Mouse (Mus musculus): ENCODE measurements around the gene St6galnac4. TPM values are rescaled to one million over a fixed set of nuclear protein-coding genes. Genes with fewer than 3 reads are reported as not detected.

The St6galnac4 gene
- total and polyA plus RNA-seq, 3 experiments = 6.7 to 20.8 (median 15.4) TPM

DNA sequence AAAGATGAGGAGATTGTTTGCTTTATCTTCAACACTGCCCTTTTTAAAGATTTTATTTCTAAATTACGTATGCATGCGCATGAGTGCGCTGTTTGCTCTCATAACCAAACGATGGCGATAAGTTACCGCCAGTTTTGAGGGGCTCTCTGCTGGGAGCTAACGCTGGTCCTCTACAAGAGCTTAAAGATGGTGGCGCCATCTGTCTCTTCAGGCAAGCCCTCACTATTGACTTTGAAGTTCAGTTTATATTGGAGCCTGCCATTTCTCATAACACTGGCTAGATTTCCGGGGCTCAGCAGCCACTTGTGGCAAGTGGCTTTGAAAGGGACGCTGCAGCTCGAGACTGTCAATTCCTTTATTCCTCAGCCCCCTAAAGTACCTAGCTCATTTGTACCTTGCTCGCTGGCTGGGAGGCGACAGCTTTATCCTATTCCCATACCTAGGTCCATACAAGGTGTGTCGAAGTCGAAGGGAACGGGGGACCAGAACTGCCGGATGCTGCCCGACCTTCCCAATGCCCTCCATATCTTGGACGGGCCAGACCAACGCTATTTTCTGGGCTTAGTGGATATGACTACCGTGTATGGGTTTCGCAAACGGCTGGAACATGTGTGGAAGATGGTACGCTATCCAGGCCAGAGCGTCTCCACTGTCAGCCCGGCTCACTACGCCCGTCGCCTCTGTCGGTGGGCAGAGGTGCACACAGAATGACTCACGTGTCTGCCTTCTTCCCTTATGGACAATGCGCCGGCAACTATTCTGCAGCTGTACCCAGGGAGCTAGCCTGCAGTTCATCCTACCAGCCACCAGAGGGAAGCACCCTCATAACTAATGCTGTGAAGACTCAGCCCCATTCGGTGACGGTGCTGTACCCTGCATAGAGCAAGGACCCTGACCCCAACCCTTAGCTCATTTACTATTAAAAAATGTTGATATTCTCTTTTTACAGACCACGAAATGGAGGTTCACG, 3.8 kb upstream of the St6galnac4 start:
- Histone ChIP-seq H3K36me3 (replicated peaks) (no peaks in the 10 kb centered on the region), H3K4me1 (ENCODE audit: insufficient read depth, low read depth, low read length) (peaks cover 43% of the 10 kb centered on the region), H3K27me3 (ENCODE audit: insufficient read depth, low read length) (peaks cover 37% of the 10 kb centered on the region), H3K9me3 (replicated peaks) (no peaks in the 10 kb centered on the region), H3K4me3 (ENCODE audit: low read depth, low read length) (peak overlapping the region; percentile 58; the same call in 1 of the 2 replicates)
- ATAC-seq (ENCODE audit: extremely low read depth, insufficient number of reproducible peaks, low FRiP score, poor library complexity, severe bottlenecking) (0 out of 2 replicates have a peak, but pooled peaks have one; percentile 38), DNase-seq (ENCODE audit: low spot score) (peak; percentile 69)
- no peak for TF ChIP-seq POLR2AphosphoS5 (IDR thresholded peaks at IDR 0.05; ENCODE audit: insufficient replicate concordance, low read depth, low read length)
- peak; percentile 98 for TF ChIP-seq CTCF (IDR thresholded peaks at IDR 0.05; ENCODE audit: low read depth, low read length)

DNA sequence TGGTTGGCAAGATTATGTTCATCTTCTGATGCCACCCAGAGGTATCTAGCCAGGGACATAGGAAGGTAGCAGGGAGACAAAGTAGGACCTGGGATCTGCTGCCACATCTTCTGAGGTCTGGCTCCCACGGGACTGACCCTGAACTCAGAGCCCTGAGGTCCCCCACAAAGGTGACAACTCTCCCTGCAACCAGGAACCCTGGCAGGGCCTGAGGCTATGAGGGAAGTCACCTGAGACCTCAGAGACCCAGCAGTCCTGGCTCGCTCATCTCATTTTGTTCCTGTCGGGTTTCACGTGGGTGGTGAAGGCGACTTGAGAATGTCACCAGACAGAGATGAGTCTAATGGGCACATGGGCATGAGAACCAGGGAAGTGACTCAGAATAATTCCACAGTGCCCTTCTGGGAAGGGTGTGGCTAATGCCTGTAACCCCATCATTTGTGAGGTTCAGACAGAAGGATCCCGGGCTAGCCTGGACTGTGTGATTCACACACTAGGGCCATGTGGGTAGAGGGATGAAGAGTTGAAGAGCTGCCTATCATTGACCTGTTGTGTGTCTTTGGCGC, 1.7 kb upstream of the St6galnac4 start:
- H3K4me1 ChIP-seq (ENCODE audit: insufficient read depth, low read depth, low read length) = peaks cover 61% of the 10 kb centered on the region
- H3K36me3 ChIP-seq (replicated peaks) = peaks cover 15% of the 10 kb centered on the region
- no peak for ATAC-seq (ENCODE audit: extremely low read depth, insufficient number of reproducible peaks, low FRiP score, poor library complexity, severe bottlenecking)
- no peak for DNase-seq (ENCODE audit: low spot score)
- no peaks in the 10 kb centered on the region for H3K9me3 ChIP-seq (replicated peaks)
- TF ChIP-seq GATA1 (IDR thresholded peaks at IDR 0.05; ENCODE audit: borderline replicate concordance, low read length) = no peak
- no peak for TF ChIP-seq CTCF (IDR thresholded peaks at IDR 0.05; ENCODE audit: low read depth, low read length)
- no peak for TF ChIP-seq TAL1 (conservative IDR thresholded peaks at IDR 0.05; ENCODE audit: low read depth, low read length)
- TF ChIP-seq POLR2AphosphoS5 (IDR thresholded peaks at IDR 0.05; ENCODE audit: insufficient replicate concordance, low read depth, low read length) = no peak
- peaks cover 23% of the 10 kb centered on the region for H3K27me3 ChIP-seq (ENCODE audit: insufficient read depth, low read length)
- H3K4me3 ChIP-seq (ENCODE audit: low read depth, low read length) = no peak overlapping the region

- no peaks in the 10 kb centered on the region for H3K9me3 ChIP-seq (replicated peaks)
- H3K27me3 ChIP-seq (ENCODE audit: insufficient read depth, low read length) = peaks cover 6% of the 10 kb centered on the region
- peak overlapping the region; percentile 82 for H3K4me3 ChIP-seq (ENCODE audit: low read depth, low read length)
- TF ChIP-seq GATA1 (IDR thresholded peaks at IDR 0.05; ENCODE audit: borderline replicate concordance, low read length) = no peak
- no peak for TF ChIP-seq POLR2AphosphoS5 (IDR thresholded peaks at IDR 0.05; ENCODE audit: insufficient replicate concordance, low read depth, low read length)
- no peak for TF ChIP-seq TAL1 (conservative IDR thresholded peaks at IDR 0.05; ENCODE audit: low read depth, low read length)
- ATAC-seq (ENCODE audit: extremely low read depth, insufficient number of reproducible peaks, low FRiP score, poor library complexity, severe bottlenecking) (no peak), DNase-seq (ENCODE audit: low spot score) (peak; percentile 80)
- H3K36me3 ChIP-seq (replicated peaks) = peaks cover 40% of the 10 kb centered on the region
- H3K4me1 ChIP-seq (ENCODE audit: insufficient read depth, low read depth, low read length) = peaks cover 58% of the 10 kb centered on the region
Observed at GRCm38 (mm10) chr2:32587731-32588321, 931 bp downstream of the St6galnac4 start.

DNA sequence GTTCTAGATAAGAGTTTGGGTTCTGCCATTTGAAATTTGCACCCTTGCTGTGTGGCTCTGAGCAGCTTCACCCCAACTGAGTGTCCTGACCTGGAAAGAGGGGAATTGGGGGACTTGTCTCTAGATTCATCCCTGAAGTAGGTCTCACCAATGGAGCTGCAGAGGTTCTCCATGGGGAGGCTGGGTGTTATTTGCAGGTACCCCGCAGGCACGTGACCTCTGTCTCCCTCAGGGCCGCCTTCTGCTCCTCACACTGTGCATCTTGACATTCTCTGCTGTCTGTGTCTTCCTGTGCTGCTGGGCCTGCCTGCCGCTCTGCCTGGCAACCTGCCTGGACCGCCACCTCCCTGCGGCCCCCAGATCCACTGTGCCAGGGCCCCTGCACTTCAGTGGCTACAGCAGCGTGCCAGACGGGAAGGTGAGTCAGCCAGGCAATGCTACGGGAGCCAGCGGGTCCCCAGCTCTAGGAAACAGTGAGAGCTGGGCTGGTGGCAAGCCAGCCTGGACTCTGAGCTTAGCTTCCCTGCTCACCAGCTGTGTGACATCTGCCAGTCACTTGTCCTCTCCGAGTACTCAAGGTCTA, 2.4 kb downstream of the St6galnac4 start:
- TF ChIP-seq GATA2 (IDR thresholded peaks at IDR 0.05; ENCODE audit: borderline replicate concordance, low read depth, low read length) (no peak), POLR2AphosphoS5 (IDR thresholded peaks at IDR 0.05; ENCODE audit: insufficient replicate concordance, low read depth, low read length) (no peak), GATA1 (IDR thresholded peaks at IDR 0.05; ENCODE audit: borderline replicate concordance, low read length) (no peak), TAL1 (conservative IDR thresholded peaks at IDR 0.05; ENCODE audit: low read depth, low read length) (no peak), CTCF (IDR thresholded peaks at IDR 0.05; ENCODE audit: low read depth, low read length) (no peak)
- no peak for DNase-seq (ENCODE audit: low spot score)
- peaks cover 55% of the 10 kb centered on the region for H3K36me3 ChIP-seq (replicated peaks)
- peak overlapping the region; percentile 21; the same call in 1 of the 2 replicates for H3K4me3 ChIP-seq (ENCODE audit: low read depth, low read length)
- no peaks in the 10 kb centered on the region for H3K27me3 ChIP-seq (ENCODE audit: insufficient read depth, low read length)
- ATAC-seq (ENCODE audit: extremely low read depth, insufficient number of reproducible peaks, low FRiP score, poor library complexity, severe bottlenecking) = no peak
- H3K4me1 ChIP-seq (ENCODE audit: insufficient read depth, low read depth, low read length) = peaks cover 49% of the 10 kb centered on the region
- H3K9me3 ChIP-seq (replicated peaks) = no peaks in the 10 kb centered on the region

DNA sequence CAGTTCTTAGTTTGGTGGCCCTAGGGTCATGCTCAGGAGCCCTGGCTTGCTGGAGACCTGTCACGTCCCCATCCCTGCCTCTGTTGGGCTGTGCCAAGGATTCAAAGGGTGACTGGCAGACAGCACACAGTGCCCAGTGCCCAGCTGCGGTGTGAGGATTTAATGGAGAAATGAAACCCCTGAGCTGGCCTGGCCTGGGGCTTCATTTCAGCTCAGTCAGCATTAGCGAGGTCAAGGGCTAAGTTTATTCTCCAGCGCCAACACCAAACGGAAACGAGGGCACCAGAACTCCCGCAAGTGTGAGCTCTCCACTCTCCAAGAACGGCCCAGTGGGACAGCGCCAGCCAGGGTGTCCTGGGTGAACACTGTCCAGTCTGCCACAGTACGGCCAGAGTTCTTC, 3.3 kb downstream of the St6galnac4 start:
- H3K9me3 ChIP-seq (replicated peaks) = no peaks in the 10 kb centered on the region
- DNase-seq (ENCODE audit: low spot score) = no peak
- no peak for ATAC-seq (ENCODE audit: extremely low read depth, insufficient number of reproducible peaks, low FRiP score, poor library complexity, severe bottlenecking)
- TF ChIP-seq CTCF (IDR thresholded peaks at IDR 0.05; ENCODE audit: low read depth, low read length) = no peak
- no peak for TF ChIP-seq TAL1 (conservative IDR thresholded peaks at IDR 0.05; ENCODE audit: low read depth, low read length)
- no peak for TF ChIP-seq POLR2AphosphoS5 (IDR thresholded peaks at IDR 0.05; ENCODE audit: insufficient replicate concordance, low read depth, low read length)
- TF ChIP-seq GATA2 (IDR thresholded peaks at IDR 0.05; ENCODE audit: borderline replicate concordance, low read depth, low read length) = no peak
- no peak for TF ChIP-seq GATA1 (IDR thresholded peaks at IDR 0.05; ENCODE audit: borderline replicate concordance, low read length)
- H3K36me3 ChIP-seq (replicated peaks) = peaks cover 64% of the 10 kb centered on the region
- peaks cover 47% of the 10 kb centered on the region for H3K4me1 ChIP-seq (ENCODE audit: insufficient read depth, low read depth, low read length)
- H3K4me3 ChIP-seq (ENCODE audit: low read depth, low read length) = no peak overlapping the region
- H3K27me3 ChIP-seq (ENCODE audit: insufficient read depth, low read length) = no peaks in the 10 kb centered on the region

DNA sequence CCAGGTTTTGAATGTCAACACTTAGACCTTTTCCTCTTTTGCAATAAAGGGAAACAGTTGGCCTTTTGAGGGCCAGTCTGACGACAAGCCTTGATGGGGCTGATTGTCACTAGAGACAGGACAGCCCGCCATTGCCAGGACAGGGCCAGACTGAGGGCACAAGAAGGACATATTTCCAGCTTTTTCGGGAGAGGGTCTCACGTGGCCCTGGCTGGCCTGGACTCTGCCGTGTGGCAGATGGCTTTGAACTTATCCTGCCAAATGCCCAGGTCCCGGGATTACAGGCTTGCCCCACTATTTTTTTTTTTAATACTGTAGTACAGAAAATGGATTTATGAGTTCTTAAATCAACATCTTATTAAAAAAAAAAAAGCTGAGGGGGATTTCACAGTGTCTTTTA, 4.4 kb downstream of the St6galnac4 start:
- DNase-seq (ENCODE audit: low spot score) (no peak), ATAC-seq (ENCODE audit: extremely low read depth, insufficient number of reproducible peaks, low FRiP score, poor library complexity, severe bottlenecking) (no peak)
- Histone ChIP-seq H3K36me3 (replicated peaks) (peaks cover 74% of the 10 kb centered on the region), H3K9me3 (replicated peaks) (no peaks in the 10 kb centered on the region), H3K27me3 (ENCODE audit: insufficient read depth, low read length) (no peaks in the 10 kb centered on the region), H3K4me3 (ENCODE audit: low read depth, low read length) (no peak overlapping the region), H3K4me1 (ENCODE audit: insufficient read depth, low read depth, low read length) (peaks cover 41% of the 10 kb centered on the region)
- TF ChIP-seq TAL1 (conservative IDR thresholded peaks at IDR 0.05; ENCODE audit: low read depth, low read length) = no peak
- no peak for TF ChIP-seq GATA1 (IDR thresholded peaks at IDR 0.05; ENCODE audit: borderline replicate concordance, low read length)
- no peak for TF ChIP-seq CTCF (IDR thresholded peaks at IDR 0.05; ENCODE audit: low read depth, low read length)
- TF ChIP-seq GATA2 (IDR thresholded peaks at IDR 0.05; ENCODE audit: borderline replicate concordance, low read depth, low read length) = no peak
- TF ChIP-seq POLR2AphosphoS5 (IDR thresholded peaks at IDR 0.05; ENCODE audit: insufficient replicate concordance, low read depth, low read length) = no peak
